Mouse (Mus musculus): ENCODE measurements around the gene Sez6l. TPM values are rescaled to one million over a fixed set of nuclear protein-coding genes. Genes with fewer than 3 reads are reported as not detected.

The Sez6l gene
- polyA plus RNA-seq, 1 experiment from 2014 or later = 0.38 TPM

Other genes starting within 250 kb of the Sez6l start
- gene Srrd, start 234.1 kb downstream of the Sez6l start, polyA plus RNA-seq (2015; fragmentation: Nextera tagmentation; extraction: Ambion mirVana) = 34.5 and 36.8 TPM in 2 replicates
- gene Hps4, start 234.1 kb downstream of the Sez6l start, polyA plus RNA-seq (2015; fragmentation: Nextera tagmentation; extraction: Ambion mirVana) = 28.9 and 34.8 TPM in 2 replicates
- 0.13 and 0.15 TPM in 2 replicates for gene Gm6583, start 221.2 kb downstream of the Sez6l start, polyA plus RNA-seq (2015; fragmentation: Nextera tagmentation; extraction: Ambion mirVana)
- gene Asphd2, start 182.3 kb downstream of the Sez6l start, polyA plus RNA-seq (2015; fragmentation: Nextera tagmentation; extraction: Ambion mirVana) = 1.7 and 1.9 TPM in 2 replicates
- not detected in 2 replicates for gene Gm6588, start 127.8 kb downstream of the Sez6l start, polyA plus RNA-seq (2015; fragmentation: Nextera tagmentation; extraction: Ambion mirVana)